Mouse (Mus musculus): Measurements from ENCODE around the gene Olfr351. TPM values are rescaled to one million over a fixed set of nuclear protein-coding genes. Genes with fewer than 3 reads are reported as not detected.

Gene Olfr351
- total RNA-seq (2021): not detected
- long read RNA-seq, experiment 1: 0 reads
- long read RNA-seq, experiment 2: 0 reads

- no peak for DNase-seq
These were observed at the start of gene Olfr351 for GRCm38 (mm10) chr2:36862560-36862959. Gene Olfr351, minus strand, starts transcription at chr2:36862660.

- DNase-seq: no peak
These were observed 42.9 kb upstream of the Olfr351 start, which contains the start of gene Olfr354 for GRCm38 (mm10) chr2:36905380-36905779. Gene Olfr354, plus strand, starts transcription at chr2:36905680.

GRCm38 (mm10) chr2:36897114-36897513 lies 34.7 kb upstream of the Olfr351 start:
- no peak for DNase-seq

GRCm38 (mm10) chr2:36892836-36893235 lies 30.4 kb upstream of the Olfr351 start, which contains the start of gene Olfr353:
Gene Olfr353, minus strand, starts transcription at chr2:36892936.
- DNase-seq: no peak

GRCm38 (mm10) chr2:36868160-36868559 lies 5.7 kb upstream of the Olfr351 start, which contains the start of gene Olfr352:
Gene Olfr352, plus strand, starts transcription at chr2:36868460.
- no peak for DNase-seq

- no peak for DNase-seq
These were observed 16.4 kb downstream of the Olfr351 start, which contains the start of gene Olfr350 for GRCm38 (mm10) chr2:36846010-36846409. Gene Olfr350, plus strand, starts transcription at chr2:36846310.

- no peak for DNase-seq
These were observed 45.5 kb downstream of the Olfr351 start, which contains the start of gene Olfr3 for GRCm38 (mm10) chr2:36816932-36817331. Gene Olfr3, minus strand, starts transcription at chr2:36817032.

Other genes with a start within 250 kb of the Olfr351 start
- not detected for gene Olfr345, start 222.6 kb downstream of the Olfr351 start, total RNA-seq (2021)
- gene Olfr346, start 176.9 kb downstream of the Olfr351 start, total RNA-seq (2021): not detected
- not detected for gene Olfr347, start 130.8 kb downstream of the Olfr351 start, total RNA-seq (2021)
- gene Olfr348, start 78.4 kb downstream of the Olfr351 start, total RNA-seq (2021): not detected
- not detected for gene Olfr50, start 72.1 kb downstream of the Olfr351 start, total RNA-seq (2021)
- gene Olfr3, start 45.6 kb downstream of the Olfr351 start, total RNA-seq (2021): not detected
- not detected for gene Olfr350, start 16.4 kb downstream of the Olfr351 start, total RNA-seq (2021)
- not detected for gene Olfr352, start 5.8 kb upstream of the Olfr351 start, total RNA-seq (2021)
- not detected for gene Olfr353, start 30.3 kb upstream of the Olfr351 start, total RNA-seq (2021)
- not detected for gene Olfr354, start 43.0 kb upstream of the Olfr351 start, total RNA-seq (2021)
- not detected for gene Olfr355, start 66.2 kb upstream of the Olfr351 start, total RNA-seq (2021)
- gene Olfr356, start 74.5 kb upstream of the Olfr351 start, total RNA-seq (2021): not detected
- not detected for gene Olfr357, start 131.2 kb upstream of the Olfr351 start, total RNA-seq (2021)
- gene Olfr358, start 146.7 kb upstream of the Olfr351 start, total RNA-seq (2021): not detected
- gene Olfr360, start 203.1 kb upstream of the Olfr351 start, total RNA-seq (2021): not detected
- not detected for gene Olfr361, start 226.6 kb upstream of the Olfr351 start, total RNA-seq (2021)

Measured in adrenal gland, postnatal 36 days (tissue).